Mouse (Mus musculus) heart, embryonic 11.5 days (tissue): ENCODE results near the gene Eln. TPM values are rescaled to one million over a fixed set of nuclear protein-coding genes. Genes with fewer than 3 reads are reported as not detected.
A peak's percentile ranks its signal among the peaks of the same experiment; 100 is the strongest.

ENCODE experiments used
- ATAC-seq: fragments of 200-750 bp; cut with Nextera tagmentation; replicated peaks from 2 replicates; pipeline ENCODE4 v1.8.0; 2017; ENCODE audit warnings: moderate library complexity; ENCODE audit not compliant: insufficient number of reproducible peaks, low FRiP score, low TSS enrichment
- H3K27ac ChIP-seq: fragments of 300-500 bp; sonication (generic); 2 replicates; pipeline ENCODE4 v1.5.1; 2014; ENCODE audit warnings: mild to moderate bottlenecking, low read depth, low read length
- H3K27me3 ChIP-seq: fragments of 300-500 bp; sonication (generic); 2 replicates; pipeline ENCODE4 v1.6.1; 2014; ENCODE audit warnings: mild to moderate bottlenecking, low read length, mixed read lengths; ENCODE audit not compliant: control insufficient read depth, insufficient read depth
- H3K36me3 ChIP-seq: fragments of 300-500 bp; sonication (generic); 2 replicates; pipeline ENCODE4 v1.6.1; 2014; ENCODE audit warnings: mild to moderate bottlenecking, low read length, moderate library complexity, mixed read lengths; ENCODE audit not compliant: control insufficient read depth, insufficient read depth
- H3K4me1 ChIP-seq: fragments of 300-500 bp; sonication (generic); 2 replicates; pipeline ENCODE4 v1.6.1; 2014; ENCODE audit warnings: low read length; ENCODE audit not compliant: control insufficient read depth, insufficient read depth
- H3K4me2 ChIP-seq: fragments of 300-500 bp; sonication (generic); 2 replicates; pipeline ENCODE4 v1.6.1; 2014; ENCODE audit warnings: mild to moderate bottlenecking, moderate library complexity
- H3K4me3 ChIP-seq: fragments of 300-500 bp; sonication (generic); 2 replicates; pipeline ENCODE4 v1.5.1; 2014; ENCODE audit warnings: low read depth, low read length
- H3K9ac ChIP-seq: fragments of 300-500 bp; sonication (generic); 2 replicates; pipeline ENCODE4 v1.6.1; 2014; ENCODE audit warnings: mild to moderate bottlenecking, low read depth, low read length, moderate library complexity
- H3K9me3 ChIP-seq: fragments of 300-500 bp; sonication (generic); replicated peaks from 2 replicates; pipeline ENCODE4 v1.6.1; 2016; ENCODE audit warnings: low read length; ENCODE audit not compliant: control insufficient read depth
- WGBS: fragments of 180-500 bp; shearing (Covaris S2); extraction: QIAGEN DNeasy Blood & Tissue Kit; methylation state at CpG from one replicate; pipeline ENCODE4 v1.1.7; 2014; ENCODE audit not compliant: insufficient replicate concordance; 5-methylcytosine and 5-hydroxymethylcytosine counted together
- polyA plus RNA-seq: library from polyadenylated mRNA; unstranded; fragments of >200 nt; fragmentation: Nextera tagmentation; extraction: Ambion mirVana; gene quantifications from 2 replicates; pipeline ENCODE4 v1.2.1, GENCODE M21; 2014

The Eln gene
- 24.3 and 27.7 TPM in 2 replicates for polyA plus RNA-seq

- Histone ChIP-seq H3K4me3 (peak within 1 kb of the TSS; percentile 43), H3K4me1 (peaks cover 12% of the 10 kb centered on the region), H3K27me3 (peaks cover 25% of the 10 kb centered on the region), H3K36me3 (no peaks in the 10 kb centered on the region), H3K4me2 (peak within 1 kb of the TSS; percentile 73), H3K9me3 (no peaks in the 10 kb centered on the region), H3K9ac (peak within 1 kb of the TSS; percentile 71), H3K27ac (peak within 1 kb of the TSS; percentile 57)
- 2% methylated on average over 20 of the region's 28 CpGs for WGBS
- peak; percentile 16; the same call in 1 of the 2 replicates for ATAC-seq
These were observed at the start of gene Eln for GRCm38 (mm10) chr5:134746890-134747511. Gene Eln (minus strand): TSS chr5:134747323.

GRCm38 (mm10) chr5:134790080-134790995 is 43.2 kb upstream of the Eln start:
- no peak for ATAC-seq
- H3K4me1 ChIP-seq = peaks cover 18% of the 10 kb centered on the region
- no peak overlapping the region for H3K4me3 ChIP-seq
- no peak overlapping the region for H3K9ac ChIP-seq
- H3K27ac ChIP-seq = no peak overlapping the region
- H3K36me3 ChIP-seq = no peaks in the 10 kb centered on the region
- H3K27me3 ChIP-seq = no peaks in the 10 kb centered on the region
- H3K4me2 ChIP-seq = no peak overlapping the region
- no peaks in the 10 kb centered on the region for H3K9me3 ChIP-seq
- 86% methylated on average over 15 of the region's 15 CpGs for WGBS

DNA sequence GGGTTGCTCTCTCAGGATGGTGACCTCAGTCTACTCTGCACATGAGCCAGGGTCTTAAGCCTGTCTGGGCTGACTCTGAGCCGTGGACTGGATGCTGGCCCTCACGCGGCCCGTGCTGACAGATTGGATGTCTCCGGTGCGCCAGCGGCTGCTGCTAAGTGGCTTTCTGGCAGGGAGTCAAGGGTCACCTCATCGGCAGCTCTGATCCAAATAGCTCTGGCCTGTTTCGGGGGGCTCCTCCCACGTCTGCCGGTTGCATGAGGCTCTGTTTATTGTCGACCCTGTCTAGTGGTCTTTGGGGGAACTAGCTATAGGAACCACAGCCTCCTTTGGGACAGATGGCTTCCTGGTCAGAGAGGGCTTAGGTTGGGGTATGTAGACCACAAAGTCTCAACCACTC is 41.1 kb upstream of the Eln start:
- peaks cover 18% of the 10 kb centered on the region for H3K4me1 ChIP-seq
- H3K36me3 ChIP-seq = no peaks in the 10 kb centered on the region
- peak; percentile 76 for ATAC-seq
- H3K4me2 ChIP-seq = peak overlapping the region; percentile 29
- H3K4me3 ChIP-seq = no peak overlapping the region
- H3K27ac ChIP-seq = peak overlapping the region; percentile 70
- 24% methylated on average over 12 of the region's 12 CpGs for WGBS
- no peaks in the 10 kb centered on the region for H3K9me3 ChIP-seq
- H3K27me3 ChIP-seq = no peaks in the 10 kb centered on the region
- H3K9ac ChIP-seq = no peak overlapping the region

GRCm38 (mm10) chr5:134785691-134786371 is 38.7 kb upstream of the Eln start:
- H3K36me3 ChIP-seq = no peaks in the 10 kb centered on the region
- peaks cover 18% of the 10 kb centered on the region for H3K4me1 ChIP-seq
- H3K4me2 ChIP-seq = no peak overlapping the region
- no peak overlapping the region for H3K4me3 ChIP-seq
- peak overlapping the region; percentile 46; the same call in 1 of the 2 replicates for H3K27ac ChIP-seq
- H3K9me3 ChIP-seq = no peaks in the 10 kb centered on the region
- no peak for ATAC-seq
- 54% methylated on average over 25 of the region's 25 CpGs for WGBS
- no peaks in the 10 kb centered on the region for H3K27me3 ChIP-seq
- H3K9ac ChIP-seq = peak overlapping the region; percentile 59

DNA sequence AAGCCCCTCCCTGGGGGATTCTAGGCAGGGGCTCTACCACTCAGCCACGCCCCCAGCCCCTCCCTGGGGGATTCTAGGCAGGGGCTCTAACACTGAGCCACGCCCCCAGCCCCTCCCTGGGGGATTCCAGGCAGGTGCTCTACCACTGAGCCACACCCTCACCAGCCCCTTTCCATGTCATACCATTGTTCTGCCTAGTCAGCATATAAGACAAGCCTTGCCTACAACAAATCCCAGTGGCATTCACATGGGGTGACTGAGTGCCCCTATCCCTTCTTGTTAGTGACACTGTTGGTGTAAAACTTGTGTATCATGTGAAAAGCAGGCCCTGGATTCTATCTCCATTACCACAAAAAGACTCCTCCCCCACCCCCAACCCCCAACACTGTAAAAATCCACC is 36.7 kb upstream of the Eln start:
- Histone ChIP-seq H3K27ac (no peak overlapping the region), H3K4me2 (no peak overlapping the region), H3K27me3 (no peaks in the 10 kb centered on the region), H3K4me1 (peaks cover 30% of the 10 kb centered on the region), H3K9ac (no peak overlapping the region), H3K9me3 (no peaks in the 10 kb centered on the region), H3K36me3 (no peaks in the 10 kb centered on the region), H3K4me3 (no peak overlapping the region)
- ATAC-seq = no peak
- 57% methylated on average over 2 of the region's 2 CpGs for WGBS

- ATAC-seq = no peak
- H3K27me3 ChIP-seq = no peaks in the 10 kb centered on the region
- H3K4me3 ChIP-seq = no peak overlapping the region
- H3K27ac ChIP-seq = no peak overlapping the region
- no peak overlapping the region for H3K4me2 ChIP-seq
- no peaks in the 10 kb centered on the region for H3K9me3 ChIP-seq
- no peak overlapping the region for H3K9ac ChIP-seq
- no peaks in the 10 kb centered on the region for H3K36me3 ChIP-seq
- H3K4me1 ChIP-seq = peaks cover 17% of the 10 kb centered on the region
These were observed 33.8 kb upstream of the Eln start for GRCm38 (mm10) chr5:134780963-134781362.

GRCm38 (mm10) chr5:134780146-134780545 is 33.0 kb upstream of the Eln start:
- H3K4me3 ChIP-seq = no peak overlapping the region
- no peak overlapping the region for H3K27ac ChIP-seq
- H3K36me3 ChIP-seq = no peaks in the 10 kb centered on the region
- H3K27me3 ChIP-seq = no peaks in the 10 kb centered on the region
- no peak overlapping the region for H3K9ac ChIP-seq
- peaks cover 11% of the 10 kb centered on the region; the same call in 1 of the 2 replicates for H3K4me1 ChIP-seq
- ATAC-seq = no peak
- no peak overlapping the region for H3K4me2 ChIP-seq
- H3K9me3 ChIP-seq = no peaks in the 10 kb centered on the region
- 59% methylated on average over 2 of the region's 2 CpGs for WGBS

- H3K9ac ChIP-seq = no peak overlapping the region
- no peak overlapping the region for H3K4me2 ChIP-seq
- H3K27ac ChIP-seq = no peak overlapping the region
- H3K36me3 ChIP-seq = no peaks in the 10 kb centered on the region
- peaks cover 11% of the 10 kb centered on the region; the same call in 1 of the 2 replicates for H3K4me1 ChIP-seq
- ATAC-seq = no peak
- WGBS = 82% methylated on average over 12 of the region's 12 CpGs
- H3K9me3 ChIP-seq = no peaks in the 10 kb centered on the region
- H3K4me3 ChIP-seq = no peak overlapping the region
- H3K27me3 ChIP-seq = no peaks in the 10 kb centered on the region
These were observed 29.4 kb upstream of the Eln start for GRCm38 (mm10) chr5:134776551-134776950.
